Mouse (Mus musculus) limb, embryonic 14.5 days (tissue): ENCODE measurements at regions not wholly inside any gene's neighbourhood (a gene's known extent, or its start where the extent isn't known, plus 50 kb on each side); places are given as distances from the start of the nearest gene placed in this dataset.

Experiments
- ATAC-seq: fragments of 200-750 bp; cut with Nextera tagmentation; 2 replicates; pipeline ENCODE4 v1.8.0; 2017; ENCODE audit warnings: low read depth, moderate number of reproducible peaks, moderate TSS enrichment; ENCODE audit not compliant: low FRiP score
- DNase-seq: peaks from one replicate; pipeline ENCODE4 v3.0.0-alpha.2; 2015; ENCODE audit warnings: low spot score
- H3K27ac ChIP-seq: fragments of 300-500 bp; sonication (generic); replicated peaks from 2 replicates; pipeline ENCODE4 v1.5.1; 2014; ENCODE audit warnings: low read depth, mild to moderate bottlenecking, low read length, moderate library complexity, mixed read lengths
- H3K27me3 ChIP-seq: fragments of 300-500 bp; sonication (generic); 2 replicates; pipeline ENCODE4 v1.6.1; 2014; ENCODE audit warnings: low read length, mixed read lengths; ENCODE audit not compliant: control insufficient read depth, insufficient read depth
- H3K36me3 ChIP-seq: fragments of 300-500 bp; sonication (generic); 2 replicates; pipeline ENCODE4 v1.6.1; 2014; ENCODE audit warnings: mild to moderate bottlenecking, low read length, moderate library complexity, mixed read lengths; ENCODE audit not compliant: control insufficient read depth, insufficient read depth
- H3K4me1 ChIP-seq: fragments of 300-500 bp; sonication (generic); 2 replicates; pipeline ENCODE4 v1.6.1; 2014; ENCODE audit warnings: antibody characterized with exemption, low read length, mixed read lengths; ENCODE audit not compliant: control insufficient read depth, insufficient read depth
- H3K4me2 ChIP-seq: fragments of 300-500 bp; sonication (generic); replicated peaks from 2 replicates; pipeline ENCODE4 v1.6.1; 2014; ENCODE audit warnings: low read depth, mild to moderate bottlenecking, low read length, moderate library complexity; ENCODE audit not compliant: severe bottlenecking
- H3K4me3 ChIP-seq: fragments of 300-500 bp; sonication (generic); replicated peaks from 2 replicates; pipeline ENCODE4 v1.5.1; 2014; ENCODE audit warnings: low read length
- H3K9ac ChIP-seq: fragments of 300-500 bp; sonication (generic); 2 replicates; pipeline ENCODE4 v1.6.1; 2014; ENCODE audit warnings: mild to moderate bottlenecking, low read depth, low read length, moderate library complexity; ENCODE audit not compliant: severe bottlenecking
- H3K9me3 ChIP-seq: fragments of 300-500 bp; sonication (generic); 2 replicates; pipeline ENCODE4 v1.6.1; 2016; ENCODE audit warnings: low read length; ENCODE audit not compliant: control insufficient read depth
- POLR2A ChIP-seq: fragments of 200-500 bp; IDR thresholded peaks from 2 replicates; pipeline ENCODE4 v1.8.0; 2012; ENCODE audit warnings: inconsistent platforms, mild to moderate bottlenecking, moderate library complexity, borderline replicate concordance; ENCODE audit not compliant: insufficient read depth, insufficient read length; ENCODE audit errors: extremely low read depth
- WGBS: fragments of 180-500 bp; shearing (Covaris S2); extraction: QIAGEN DNeasy Blood & Tissue Kit; methylation state at CpG from one replicate; pipeline ENCODE4 v1.1.7; 2014; 5-methylcytosine and 5-hydroxymethylcytosine counted together

GRCm38 (mm10) chr8:33997676-33998075 lies 113.9 kb downstream of the Gm10131 start:
- H3K27me3 ChIP-seq = no peaks in the 10 kb centered on the region
- no peaks in the 10 kb centered on the region for H3K36me3 ChIP-seq
- no peaks in the 10 kb centered on the region for H3K9me3 ChIP-seq
- no peaks in the 10 kb centered on the region for H3K4me1 ChIP-seq
- no peak overlapping the region for H3K4me2 ChIP-seq
- DNase-seq (no peak), ATAC-seq (no peak)
- no peak overlapping the region for H3K27ac ChIP-seq
- no peak overlapping the region for H3K4me3 ChIP-seq
- H3K9ac ChIP-seq = no peak overlapping the region
- no peak for TF ChIP-seq POLR2A
- 34% methylated on average over 4 of the region's 4 CpGs for WGBS

DNA sequence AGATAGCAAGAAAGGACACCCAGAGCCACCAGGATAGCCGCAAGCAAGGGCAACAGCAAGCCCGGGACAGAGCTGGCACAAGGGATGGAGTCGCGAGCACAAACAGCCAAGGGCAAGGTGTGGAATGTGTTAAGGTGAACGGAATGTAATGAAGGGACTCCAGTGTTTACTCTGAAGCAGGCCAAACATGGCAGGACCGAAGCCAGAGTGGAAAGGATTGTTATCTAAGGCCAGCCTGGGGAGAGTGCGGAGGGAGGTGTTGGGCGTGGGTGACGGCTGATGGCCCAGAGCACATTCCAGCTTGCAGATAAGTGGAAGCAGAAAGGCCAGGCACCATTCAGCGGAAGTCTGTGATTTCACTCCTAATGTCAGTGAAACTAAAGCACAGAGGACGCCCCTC lies 118.6 kb downstream of the Gm10131 start:
- no peaks in the 10 kb centered on the region for H3K36me3 ChIP-seq
- ATAC-seq (no peak), DNase-seq (peak; percentile 15)
- H3K4me2 ChIP-seq = no peak overlapping the region
- no peak overlapping the region for H3K9ac ChIP-seq
- TF ChIP-seq POLR2A = no peak
- no peaks in the 10 kb centered on the region for H3K9me3 ChIP-seq
- H3K27ac ChIP-seq = no peak overlapping the region
- WGBS = 25% methylated on average over 11 of the region's 11 CpGs
- no peaks in the 10 kb centered on the region for H3K27me3 ChIP-seq
- H3K4me3 ChIP-seq = no peak overlapping the region
- no peaks in the 10 kb centered on the region for H3K4me1 ChIP-seq

DNA sequence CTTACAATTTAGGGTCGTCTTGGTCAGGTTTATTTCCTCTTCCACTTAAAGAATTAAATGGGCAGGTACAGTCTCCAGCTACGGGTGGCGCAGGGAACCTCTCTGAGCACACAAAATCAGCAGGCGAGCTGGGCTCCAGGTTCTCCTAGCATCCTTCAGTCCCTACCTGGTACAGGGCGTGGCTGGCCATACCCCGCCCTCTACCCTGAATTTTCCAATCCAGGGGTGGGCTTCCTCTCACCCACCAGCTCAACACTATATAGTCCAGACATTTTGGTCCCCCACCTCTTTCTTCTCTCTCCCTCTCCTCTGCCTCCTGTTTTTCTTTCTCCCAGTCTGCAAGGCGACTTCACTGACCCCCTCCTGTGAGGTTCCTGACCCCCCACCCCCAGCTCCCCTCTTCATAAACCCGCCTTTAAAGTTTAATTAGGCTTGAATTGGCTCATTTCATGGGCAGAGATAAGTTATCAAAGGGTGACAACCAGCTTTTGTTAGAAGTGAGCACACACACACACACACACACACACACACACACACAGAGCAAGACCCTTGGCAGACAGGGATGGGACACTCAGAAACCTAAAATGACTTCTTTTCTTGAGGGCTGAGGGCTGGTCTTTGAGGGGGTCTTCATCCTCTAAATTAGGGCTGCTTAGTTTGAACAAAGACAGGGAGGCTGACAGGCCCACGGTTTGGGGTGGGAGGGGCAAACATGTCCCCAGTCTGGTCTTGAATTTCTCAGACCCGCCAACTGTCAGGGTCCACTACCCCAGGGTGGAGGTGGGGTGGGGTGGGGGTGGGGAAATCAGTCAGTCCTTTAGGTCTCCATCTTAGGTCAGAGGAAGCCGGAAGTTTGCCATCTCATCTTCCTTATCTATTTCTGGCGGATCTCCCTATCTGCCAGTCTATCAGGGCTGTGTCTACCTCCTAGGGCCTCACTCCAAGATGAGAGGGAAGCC lies 119.3 kb downstream of the Gm10131 start:
- no peak for DNase-seq
- no peaks in the 10 kb centered on the region for H3K9me3 ChIP-seq
- 59% methylated on average over 12 of the region's 12 CpGs for WGBS
- TF ChIP-seq POLR2A = no peak
- no peak overlapping the region for H3K27ac ChIP-seq
- 0 out of 2 replicates have a peak, but pooled peaks have one; percentile 34 for ATAC-seq
- no peak overlapping the region for H3K9ac ChIP-seq
- peak overlapping the region; percentile 3; the same call in 1 of the 2 replicates for H3K4me2 ChIP-seq
- no peak overlapping the region for H3K4me3 ChIP-seq
- H3K36me3 ChIP-seq = no peaks in the 10 kb centered on the region
- no peaks in the 10 kb centered on the region for H3K4me1 ChIP-seq
- H3K27me3 ChIP-seq = no peaks in the 10 kb centered on the region

GRCm38 (mm10) chr8:33991165-33991916 lies 120.2 kb downstream of the Gm10131 start:
- no peaks in the 10 kb centered on the region for H3K9me3 ChIP-seq
- no peak overlapping the region for H3K27ac ChIP-seq
- ATAC-seq = no peak
- H3K9ac ChIP-seq = no peak overlapping the region
- no peak overlapping the region for H3K4me3 ChIP-seq
- TF ChIP-seq POLR2A = no peak
- no peaks in the 10 kb centered on the region for H3K27me3 ChIP-seq
- H3K4me2 ChIP-seq = peak overlapping the region; percentile 3; the same call in 1 of the 2 replicates
- no peak for DNase-seq
- no peaks in the 10 kb centered on the region for H3K4me1 ChIP-seq
- H3K36me3 ChIP-seq = no peaks in the 10 kb centered on the region
- WGBS = 37% methylated on average over 17 of the region's 17 CpGs

DNA sequence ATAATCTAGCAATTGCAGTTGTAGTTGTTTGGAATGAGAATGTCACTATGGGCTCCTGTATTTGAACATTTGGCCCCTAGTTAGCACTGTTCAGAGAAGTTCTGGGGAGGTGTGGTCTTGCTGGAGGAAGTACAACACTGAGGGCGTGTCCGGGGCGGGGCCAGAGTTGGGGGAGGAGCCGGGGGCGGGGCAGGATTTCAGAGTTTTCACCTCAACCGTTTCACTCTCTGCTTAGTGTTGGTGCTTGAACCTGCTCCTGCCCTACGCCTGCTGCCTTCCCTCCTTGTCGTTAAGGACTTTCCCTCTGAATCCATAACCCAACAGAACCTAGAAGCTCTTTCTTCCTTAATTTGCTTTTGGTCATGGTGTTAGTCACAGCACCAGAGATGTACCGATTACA lies 121.5 kb downstream of the Gm10131 start:
- H3K27ac ChIP-seq = no peak overlapping the region
- no peak for TF ChIP-seq POLR2A
- no peak overlapping the region for H3K9ac ChIP-seq
- H3K36me3 ChIP-seq = no peaks in the 10 kb centered on the region
- no peak overlapping the region for H3K4me3 ChIP-seq
- H3K9me3 ChIP-seq = no peaks in the 10 kb centered on the region
- WGBS = 67% methylated on average over 9 of the region's 9 CpGs
- no peak overlapping the region for H3K4me2 ChIP-seq
- DNase-seq = no peak
- no peaks in the 10 kb centered on the region for H3K4me1 ChIP-seq
- no peak for ATAC-seq
- H3K27me3 ChIP-seq = no peaks in the 10 kb centered on the region
